Mouse (Mus musculus): ENCODE results near the gene Gm10837. TPM values are rescaled to one million over a fixed set of nuclear protein-coding genes. Genes with fewer than 3 reads are reported as not detected.

Gm10837 gene
- polyA plus RNA-seq, 1 experiment from 2014 or later: not detected

GRCm38 (mm10) chr14:122482081-122483023 is 8.0 kb upstream of the Gm10837 start:
- Histone ChIP-seq H3K4me1 (replicated peaks; ENCODE audit: control insufficient read depth, insufficient read depth) (no peaks in the 10 kb centered on the region), H3K4me3 (ENCODE audit: low read depth, low read length) (no peak overlapping the region), H3K4me2 (replicated peaks; ENCODE audit: low read depth) (no peak overlapping the region), H3K27ac (replicated peaks) (no peak overlapping the region), H3K9me3 (ENCODE audit: control insufficient read depth, low read length) (no peaks in the 10 kb centered on the region), H3K36me3 (ENCODE audit: control insufficient read depth, insufficient read depth, low read length) (no peaks in the 10 kb centered on the region), H3K27me3 (ENCODE audit: control insufficient read depth, insufficient read depth, low read length) (peaks cover 34% of the 10 kb centered on the region), H3K9ac (ENCODE audit: low read length) (no peak overlapping the region)
- DNase-seq (ENCODE audit: low spot score): no peak
- ATAC-seq (ENCODE audit: low FRiP score, low TSS enrichment): no peak
- TF ChIP-seq CTCF (IDR thresholded peaks at IDR 0.05; ENCODE audit: low read depth) (no peak), EP300 (optimal IDR thresholded peaks at IDR 0.05) (no peak)
- WGBS: 3% methylated on average over 38 of the region's 38 CpGs

GRCm38 (mm10) chr14:122483024-122483385 is 7.4 kb upstream of the Gm10837 start:
- no peak overlapping the region for H3K4me3 ChIP-seq (ENCODE audit: low read depth, low read length)
- H3K27me3 ChIP-seq (ENCODE audit: control insufficient read depth, insufficient read depth, low read length): peaks cover 32% of the 10 kb centered on the region
- WGBS: 9% methylated on average over 5 of the region's 5 CpGs
- TF ChIP-seq CTCF (IDR thresholded peaks at IDR 0.05; ENCODE audit: low read depth): no peak
- TF ChIP-seq EP300 (optimal IDR thresholded peaks at IDR 0.05): no peak
- no peaks in the 10 kb centered on the region for H3K9me3 ChIP-seq (ENCODE audit: control insufficient read depth, low read length)
- no peak overlapping the region for H3K9ac ChIP-seq (ENCODE audit: low read length)
- DNase-seq (ENCODE audit: low spot score) (no peak), ATAC-seq (ENCODE audit: low FRiP score, low TSS enrichment) (no peak)
- H3K4me1 ChIP-seq (replicated peaks; ENCODE audit: control insufficient read depth, insufficient read depth): no peaks in the 10 kb centered on the region
- no peaks in the 10 kb centered on the region for H3K36me3 ChIP-seq (ENCODE audit: control insufficient read depth, insufficient read depth, low read length)
- no peak overlapping the region for H3K27ac ChIP-seq (replicated peaks)
- no peak overlapping the region for H3K4me2 ChIP-seq (replicated peaks; ENCODE audit: low read depth)

GRCm38 (mm10) chr14:122483556-122484421 is 6.6 kb upstream of the Gm10837 start:
- no peak overlapping the region for H3K27ac ChIP-seq (replicated peaks)
- WGBS: 2% methylated on average over 18 of the region's 18 CpGs

GRCm38 (mm10) chr14:122484458-122484843 is 5.9 kb upstream of the Gm10837 start:
- Histone ChIP-seq H3K9me3 (ENCODE audit: control insufficient read depth, low read length) (no peaks in the 10 kb centered on the region), H3K9ac (ENCODE audit: low read length) (no peak overlapping the region), H3K4me3 (ENCODE audit: low read depth, low read length) (no peak overlapping the region), H3K36me3 (ENCODE audit: control insufficient read depth, insufficient read depth, low read length) (no peaks in the 10 kb centered on the region), H3K27me3 (ENCODE audit: control insufficient read depth, insufficient read depth, low read length) (peaks cover 25% of the 10 kb centered on the region), H3K27ac (replicated peaks) (no peak overlapping the region), H3K4me2 (replicated peaks; ENCODE audit: low read depth) (no peak overlapping the region), H3K4me1 (replicated peaks; ENCODE audit: control insufficient read depth, insufficient read depth) (no peaks in the 10 kb centered on the region)
- DNase-seq (ENCODE audit: low spot score) (no peak), ATAC-seq (ENCODE audit: low FRiP score, low TSS enrichment) (no peak)
- TF ChIP-seq EP300 (optimal IDR thresholded peaks at IDR 0.05) (no peak), CTCF (IDR thresholded peaks at IDR 0.05; ENCODE audit: low read depth) (no peak)
- 9% methylated on average over 3 of the region's 4 CpGs for WGBS

More at GRCm38 (mm10) chr14:122483556-122484421, 6.6 kb upstream of the Gm10837 start:
- H3K4me1 ChIP-seq (replicated peaks; ENCODE audit: control insufficient read depth, insufficient read depth): no peaks in the 10 kb centered on the region
- DNase-seq (ENCODE audit: low spot score): no peak
- peaks cover 26% of the 10 kb centered on the region for H3K27me3 ChIP-seq (ENCODE audit: control insufficient read depth, insufficient read depth, low read length)
- no peak; the same call in 1 of the 2 replicates for ATAC-seq (ENCODE audit: low FRiP score, low TSS enrichment)
- no peaks in the 10 kb centered on the region for H3K36me3 ChIP-seq (ENCODE audit: control insufficient read depth, insufficient read depth, low read length)
- H3K4me3 ChIP-seq (ENCODE audit: low read depth, low read length): no peak overlapping the region
- TF ChIP-seq EP300 (optimal IDR thresholded peaks at IDR 0.05) (no peak), CTCF (IDR thresholded peaks at IDR 0.05; ENCODE audit: low read depth) (no peak)
- no peak overlapping the region for H3K4me2 ChIP-seq (replicated peaks; ENCODE audit: low read depth)
- H3K9ac ChIP-seq (ENCODE audit: low read length): no peak overlapping the region
- H3K9me3 ChIP-seq (ENCODE audit: control insufficient read depth, low read length): no peaks in the 10 kb centered on the region

GRCm38 (mm10) chr14:122484844-122485551 is 5.4 kb upstream of the Gm10837 start:
- 4% methylated on average over 24 of the region's 24 CpGs for WGBS
- no peaks in the 10 kb centered on the region for H3K9me3 ChIP-seq (ENCODE audit: control insufficient read depth, low read length)
- DNase-seq (ENCODE audit: low spot score): no peak

More at GRCm38 (mm10) chr14:122484844-122485551, 5.4 kb upstream of the Gm10837 start:
- Histone ChIP-seq H3K9ac (ENCODE audit: low read length) (no peak overlapping the region), H3K27me3 (ENCODE audit: control insufficient read depth, insufficient read depth, low read length) (peaks cover 25% of the 10 kb centered on the region), H3K36me3 (ENCODE audit: control insufficient read depth, insufficient read depth, low read length) (no peaks in the 10 kb centered on the region), H3K4me1 (replicated peaks; ENCODE audit: control insufficient read depth, insufficient read depth) (no peaks in the 10 kb centered on the region), H3K4me2 (replicated peaks; ENCODE audit: low read depth) (no peak overlapping the region), H3K4me3 (ENCODE audit: low read depth, low read length) (no peak overlapping the region), H3K27ac (replicated peaks) (no peak overlapping the region)
- TF ChIP-seq EP300 (optimal IDR thresholded peaks at IDR 0.05) (no peak), CTCF (IDR thresholded peaks at IDR 0.05; ENCODE audit: low read depth) (no peak)
- ATAC-seq (ENCODE audit: low FRiP score, low TSS enrichment): no peak
